Mouse (Mus musculus): ENCODE results near the gene Ly6g5c. TPM values are rescaled to one million over a fixed set of nuclear protein-coding genes. Genes with fewer than 3 reads are reported as not detected.

Ly6g5c gene
- total and polyA plus RNA-seq, 3 experiments = not detected

DNA sequence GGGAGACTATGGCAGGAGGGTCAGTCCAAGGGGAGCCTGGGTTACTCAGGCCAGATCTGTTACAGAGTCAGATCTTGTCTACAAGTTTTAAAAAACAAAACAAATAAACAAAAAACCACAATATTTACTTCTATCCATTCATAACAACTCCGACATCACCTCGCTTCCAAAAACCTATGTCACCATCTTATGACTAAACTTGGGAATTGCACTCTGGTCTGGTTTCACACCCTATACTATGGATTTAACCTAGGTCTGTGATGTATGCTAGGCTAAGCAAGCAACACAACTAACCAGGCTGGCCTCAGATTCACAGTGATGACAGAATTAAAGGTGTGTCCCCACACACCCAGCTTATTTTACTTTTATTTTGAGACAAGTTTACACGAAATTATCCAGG, 1.6 kb upstream of the Ly6g5c start:
- no peak for TF ChIP-seq CTCF (IDR thresholded peaks at IDR 0.05)
- no peak for TF ChIP-seq EP300 (IDR thresholded peaks at IDR 0.05; ENCODE audit: insufficient read depth, low read depth, low read length)
- TF ChIP-seq POLR2A (IDR thresholded peaks at IDR 0.05; ENCODE audit: insufficient read depth, low read depth, low read length) = no peak
- DNase-seq = no peak
- no peaks in the 10 kb centered on the region for H3K79me2 ChIP-seq (replicated peaks; ENCODE audit: control insufficient read depth, insufficient read depth, low read length)
- H3K9ac ChIP-seq (ENCODE audit: low read depth, low read length) = no peak overlapping the region
- intact Hi-C loops (cut with DNase I) = loop anchor here (1.0 kb wide), 1 partner anchor 85 kb away; no protein-coding TSS in a partner anchor
- 64% methylated on average over 3 of the region's 3 CpGs for WGBS
- no peaks in the 10 kb centered on the region for H3K36me3 ChIP-seq (ENCODE audit: control insufficient read depth, insufficient read depth, low read length)
- no peaks in the 10 kb centered on the region; the same call in 1 of the 2 replicates for H3K4me1 ChIP-seq (ENCODE audit: control insufficient read depth, insufficient read depth, low read length)
- no peak overlapping the region for H3K27ac ChIP-seq
- H3K27me3 ChIP-seq (ENCODE audit: control insufficient read depth, insufficient read depth, low read length) = no peaks in the 10 kb centered on the region
- H3K4me3 ChIP-seq = no peak overlapping the region

DNA sequence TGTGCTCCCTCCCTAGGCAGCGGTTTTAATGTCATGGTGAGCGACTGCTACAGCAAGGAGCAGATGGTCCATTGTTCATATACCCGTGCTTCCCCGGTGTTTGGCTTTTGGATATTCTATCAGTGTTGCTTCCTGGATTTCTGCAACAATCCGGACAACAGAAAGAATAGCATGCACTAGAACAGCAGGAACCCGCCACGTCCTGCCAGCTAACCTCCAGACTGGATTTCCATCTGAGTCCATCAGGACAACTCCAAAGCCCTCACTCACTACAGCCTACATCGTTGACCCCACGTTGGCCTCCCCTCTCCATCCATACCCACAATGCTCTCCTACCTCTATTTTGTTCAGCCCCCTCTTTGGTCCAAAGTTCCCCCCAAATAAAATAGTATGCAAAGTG, 3.7 kb downstream of the Ly6g5c start:
- H3K79me2 ChIP-seq (replicated peaks; ENCODE audit: control insufficient read depth, insufficient read depth, low read length) = no peaks in the 10 kb centered on the region
- H3K36me3 ChIP-seq (ENCODE audit: control insufficient read depth, insufficient read depth, low read length) = no peaks in the 10 kb centered on the region
- whole genome bisulfite sequencing = 33% methylated on average over 9 of the region's 9 CpGs
- no peak overlapping the region; the same call in 1 of the 2 replicates for H3K27ac ChIP-seq
- H3K27me3 ChIP-seq (ENCODE audit: control insufficient read depth, insufficient read depth, low read length) = no peaks in the 10 kb centered on the region
- intact Hi-C loops (cut with DNase I) = no loop called here
- peak overlapping the region; percentile 12; the same call in 1 of the 2 replicates for H3K4me3 ChIP-seq
- peak overlapping the region; percentile 34; the same call in 1 of the 2 replicates for H3K9ac ChIP-seq (ENCODE audit: low read depth, low read length)
- peaks cover 2% of the 10 kb centered on the region for H3K4me1 ChIP-seq (ENCODE audit: control insufficient read depth, insufficient read depth, low read length)
- TF ChIP-seq CTCF (IDR thresholded peaks at IDR 0.05) (no peak), EP300 (IDR thresholded peaks at IDR 0.05; ENCODE audit: insufficient read depth, low read depth, low read length) (no peak), POLR2A (IDR thresholded peaks at IDR 0.05; ENCODE audit: insufficient read depth, low read depth, low read length) (peak; percentile 29; the same call in 1 of the 2 replicates)
- no peak for DNase-seq

DNA sequence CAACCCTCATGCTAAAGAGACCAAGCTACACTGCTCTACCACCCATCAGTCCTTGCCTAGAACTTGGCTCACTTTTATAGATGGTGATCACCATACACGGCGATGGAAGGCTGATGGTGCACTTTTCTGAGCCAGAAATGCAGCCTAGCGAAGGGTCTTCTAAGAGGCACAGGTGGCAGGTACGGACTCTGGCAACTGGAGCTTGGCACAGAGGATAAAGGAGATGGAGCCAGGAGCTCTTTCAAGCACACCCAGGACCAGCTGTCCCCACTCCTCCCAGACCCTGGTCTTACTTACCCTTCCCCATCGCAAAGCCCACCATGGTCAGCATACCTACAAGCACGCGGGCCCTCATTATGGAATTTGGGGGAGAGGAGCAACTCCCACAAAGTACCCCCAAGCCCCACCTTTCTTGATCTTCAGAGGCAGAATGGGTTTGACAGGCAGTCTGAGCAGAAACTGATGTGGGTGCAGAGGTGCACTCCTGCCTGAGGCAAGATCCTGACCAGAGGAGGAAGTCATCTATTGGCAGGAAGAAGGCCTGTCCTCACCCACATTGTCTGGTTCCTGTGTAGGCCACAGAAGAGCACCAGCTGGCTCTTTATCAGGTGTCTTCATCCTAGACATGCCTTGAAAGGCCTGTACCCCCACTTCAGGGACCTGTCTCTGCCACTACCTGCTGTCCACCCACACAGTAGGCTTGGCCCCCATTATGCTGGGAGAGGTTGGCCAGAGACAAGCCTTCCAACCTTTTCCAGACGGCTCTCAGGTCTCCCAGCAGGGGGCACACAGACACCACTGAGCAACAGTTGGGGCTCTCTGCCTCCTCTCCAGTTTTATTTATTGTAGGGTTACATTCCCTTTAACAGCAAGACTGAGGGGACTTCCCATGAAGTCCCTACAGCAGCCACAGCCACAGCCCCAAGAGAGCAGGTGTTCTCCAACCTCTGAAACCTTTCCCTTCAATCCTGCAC, 7.3 kb downstream of the Ly6g5c start, which contains the start of gene Ly6g5b:
TSS of gene Ly6g5b (minus strand) at position 383 of the 974 bp plus-strand sequence.
- Histone ChIP-seq H3K4me1 (ENCODE audit: control insufficient read depth, insufficient read depth, low read length) (peaks cover 4% of the 10 kb centered on the region), H3K27ac (no peak within 1 kb of the TSS), H3K27me3 (ENCODE audit: control insufficient read depth, insufficient read depth, low read length) (no peaks in the 10 kb centered on the region), H3K4me3 (no peak within 1 kb of the TSS), H3K36me3 (ENCODE audit: control insufficient read depth, insufficient read depth, low read length) (peaks cover 6% of the 10 kb centered on the region), H3K9ac (ENCODE audit: low read depth, low read length) (no peak within 1 kb of the TSS), H3K79me2 (replicated peaks; ENCODE audit: control insufficient read depth, insufficient read depth, low read length) (peaks cover 2% of the 10 kb centered on the region; the same call in 1 of the 2 replicates)
- WGBS = 85% methylated on average over 8 of the region's 8 CpGs
- intact Hi-C loops (cut with DNase I) = no loop called here
- DNase-seq = no peak
- TF ChIP-seq EP300 (IDR thresholded peaks at IDR 0.05; ENCODE audit: insufficient read depth, low read depth, low read length) (no peak), CTCF (IDR thresholded peaks at IDR 0.05) (peak; percentile 56)

DNA sequence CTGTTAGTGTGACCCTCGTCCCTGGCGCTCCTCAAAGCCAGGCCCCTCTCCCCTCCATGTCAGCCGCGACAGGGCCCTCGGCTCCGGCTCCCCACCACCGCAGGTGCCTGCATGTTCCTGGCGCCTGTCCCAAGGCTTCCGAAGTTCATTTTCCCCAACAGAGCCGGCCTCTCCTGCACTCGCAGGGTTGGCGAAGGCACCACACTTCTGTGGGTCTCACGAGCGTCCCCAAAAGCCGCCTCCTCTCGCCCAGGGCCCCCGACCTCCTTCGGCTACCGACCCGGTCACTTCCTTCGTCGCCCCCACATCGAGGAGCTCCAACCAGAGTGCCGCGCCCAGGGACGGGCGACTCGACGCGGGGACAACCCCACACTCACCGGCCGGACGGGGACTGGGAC, 12.7 kb downstream of the Ly6g5c start:
- no peak for DNase-seq
- no peak for TF ChIP-seq CTCF (IDR thresholded peaks at IDR 0.05)
- no peak for TF ChIP-seq EP300 (IDR thresholded peaks at IDR 0.05; ENCODE audit: insufficient read depth, low read depth, low read length)
- TF ChIP-seq POLR2A (IDR thresholded peaks at IDR 0.05; ENCODE audit: insufficient read depth, low read depth, low read length) = no peak
- Histone ChIP-seq H3K79me2 (replicated peaks; ENCODE audit: control insufficient read depth, insufficient read depth, low read length) (peaks cover 5% of the 10 kb centered on the region; the same call in 1 of the 2 replicates), H3K4me3 (peak overlapping the region; percentile 100), H3K36me3 (ENCODE audit: control insufficient read depth, insufficient read depth, low read length) (peaks cover 6% of the 10 kb centered on the region), H3K4me1 (ENCODE audit: control insufficient read depth, insufficient read depth, low read length) (peaks cover 8% of the 10 kb centered on the region), H3K9ac (ENCODE audit: low read depth, low read length) (peak overlapping the region; percentile 88), H3K27ac (peak overlapping the region; percentile 91), H3K27me3 (ENCODE audit: control insufficient read depth, insufficient read depth, low read length) (no peaks in the 10 kb centered on the region)
- under 1% methylated on average over 33 of the region's 33 CpGs for WGBS
- intact Hi-C loops (cut with DNase I) = loop anchor here (2.0 to 5.0 kb wide), 3 partner anchors 14 to 117 kb away; partner anchors contain the start of genes Bag6 and Nfkbil1

DNA sequence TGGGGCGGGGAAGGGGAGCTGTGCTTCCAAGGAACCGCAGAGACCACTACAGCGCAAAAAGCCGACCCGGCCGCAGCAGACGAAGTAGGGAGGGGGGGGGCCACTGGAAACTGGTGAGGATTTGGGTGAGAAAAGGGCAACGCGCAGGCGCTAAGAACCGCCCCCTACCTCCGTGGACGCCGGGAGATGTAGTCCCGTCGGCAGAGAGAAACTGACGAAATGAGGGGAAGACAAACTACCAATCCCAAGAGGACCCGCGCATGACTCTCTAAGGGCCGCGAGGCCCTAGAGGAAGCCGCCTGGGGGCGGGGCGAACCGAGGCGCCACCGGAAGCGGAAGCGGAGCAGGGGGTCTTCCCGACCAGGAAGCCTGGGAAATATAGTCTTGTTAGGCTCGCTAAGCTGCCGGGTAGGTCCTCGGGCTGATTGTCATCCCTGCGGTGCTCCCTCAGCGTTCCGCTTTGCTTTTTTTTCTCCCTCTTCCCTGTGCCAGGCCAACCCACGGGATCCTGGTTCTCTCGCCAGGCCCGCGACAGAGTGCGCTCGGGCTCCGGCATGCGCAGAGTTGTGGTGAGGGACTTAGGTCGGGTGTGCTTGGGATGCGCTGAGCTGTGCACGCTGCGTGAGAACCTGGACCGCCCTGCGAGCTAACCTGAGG, 13.2 kb downstream of the Ly6g5c start, which contains the start of gene Gpank1:
TSS of gene Gpank1 (plus strand) at position 313 of the 657 bp plus-strand sequence.
- peaks cover 8% of the 10 kb centered on the region for H3K4me1 ChIP-seq (ENCODE audit: control insufficient read depth, insufficient read depth, low read length)
- peak within 1 kb of the TSS; percentile 91 for H3K27ac ChIP-seq
- under 1% methylated on average over 50 of the region's 50 CpGs for WGBS
- peaks cover 5% of the 10 kb centered on the region; the same call in 1 of the 2 replicates for H3K79me2 ChIP-seq (replicated peaks; ENCODE audit: control insufficient read depth, insufficient read depth, low read length)
- H3K9ac ChIP-seq (ENCODE audit: low read depth, low read length) = peak within 1 kb of the TSS; percentile 88
- intact Hi-C loops (cut with DNase I) = loop anchor here (2.0 to 5.0 kb wide), 3 partner anchors 14 to 116 kb away; partner anchors contain the start of genes Bag6 and Nfkbil1
- H3K27me3 ChIP-seq (ENCODE audit: control insufficient read depth, insufficient read depth, low read length) = no peaks in the 10 kb centered on the region
- DNase-seq = peak; percentile 97 to 99
- TF ChIP-seq POLR2A (IDR thresholded peaks at IDR 0.05; ENCODE audit: insufficient read depth, low read depth, low read length) (peak; percentile 77), EP300 (IDR thresholded peaks at IDR 0.05; ENCODE audit: insufficient read depth, low read depth, low read length) (no peak), CTCF (IDR thresholded peaks at IDR 0.05) (peak; percentile 9; the same call in 1 of the 2 replicates)
- peak within 1 kb of the TSS; percentile 100 for H3K4me3 ChIP-seq
- H3K36me3 ChIP-seq (ENCODE audit: control insufficient read depth, insufficient read depth, low read length) = peaks cover 6% of the 10 kb centered on the region

Measured in heart, adult 2 months (tissue).